Mouse (Mus musculus) megakaryocyte, adult 5-6 weeks (primary cell): ENCODE data around the gene Zfp646. TPM values are rescaled to one million over a fixed set of nuclear protein-coding genes. Genes with fewer than 3 reads are reported as not detected.
"Not testable (repeated sequence)": the region's sequence is repeated elsewhere in the genome, so short reads cannot be mapped to it uniquely, and the experiment has no call there.

Source experiments
- ATAC-seq: 2 replicates; pipeline ENCODE4 v1.8.0; 2016; ENCODE audit warnings: mild to moderate bottlenecking, inconsistent platforms; ENCODE audit not compliant: poor library complexity, severe bottlenecking
- total RNA-seq, 2 experiments: library from RNA; stranded (forward) in 1 of 2; stranded (reverse) in 1 of 2; fragments of 153-499, 151-499 nt in 1 of 2; fragments of 221-1000, 200-1000 nt in 1 of 2; gene quantifications; 2 replicates each; pipeline versions ENCODE4 v1.2.3 to v1.2.4; 2015 to 2017

The Zfp646 gene
- total RNA-seq (2015) (16.4 and 22.5 TPM in 2 replicates), total RNA-seq (2017) (32.2 and 36.8 TPM in 2 replicates)

GRCm38 (mm10) chr7:127876041-127876466 is at the start of gene Zfp646:
Gene Zfp646, plus strand, starts transcription at chr7:127876221.
- ATAC-seq, result peak; percentile 56

DNA sequence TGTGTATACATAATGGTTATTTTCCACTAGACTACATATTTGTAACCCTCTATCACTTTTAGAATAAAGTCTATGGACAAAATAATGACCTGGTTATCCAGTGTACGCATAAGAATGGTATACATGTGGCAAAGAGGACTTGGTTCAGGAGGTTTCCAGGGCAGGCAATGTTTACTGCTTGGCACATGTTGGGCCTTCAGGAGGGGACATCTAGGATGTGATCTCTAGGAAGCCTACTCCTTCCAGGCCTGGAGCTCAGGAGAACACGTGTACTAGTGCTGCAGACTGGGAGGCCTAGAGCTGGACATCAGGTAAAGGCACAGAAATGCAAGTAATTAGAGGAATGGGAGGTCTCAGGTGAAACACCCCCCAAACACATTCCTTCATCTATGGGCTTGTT is 40.5 kb upstream of the Zfp646 start:
- no peak for ATAC-seq

DNA sequence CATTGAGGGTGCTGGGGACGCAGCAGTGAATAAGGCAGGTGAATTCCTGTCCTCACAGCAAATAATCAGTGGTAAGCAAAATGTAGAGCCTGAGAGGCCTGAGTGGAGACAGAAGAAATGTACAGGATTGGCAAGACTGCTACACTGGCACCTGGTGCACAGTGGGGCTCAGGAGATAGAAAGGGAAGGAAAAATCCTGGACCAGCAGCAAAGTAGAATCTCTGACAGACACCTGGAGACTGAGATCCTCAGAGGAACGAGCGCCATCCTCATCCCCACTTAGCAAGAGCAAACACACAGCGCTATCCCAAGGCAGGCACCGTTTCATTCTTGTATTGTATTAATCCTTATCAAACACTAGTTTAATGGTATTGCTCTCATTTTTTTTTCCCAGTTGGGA is 38.5 kb upstream of the Zfp646 start:
- no peak for ATAC-seq

- not testable (repeated sequence) for ATAC-seq
These were observed 38.1 kb upstream of the Zfp646 start for GRCm38 (mm10) chr7:127837878-127838277.

- not testable (repeated sequence) for ATAC-seq
These were observed 36.0 kb upstream of the Zfp646 start for GRCm38 (mm10) chr7:127840031-127840430.

DNA sequence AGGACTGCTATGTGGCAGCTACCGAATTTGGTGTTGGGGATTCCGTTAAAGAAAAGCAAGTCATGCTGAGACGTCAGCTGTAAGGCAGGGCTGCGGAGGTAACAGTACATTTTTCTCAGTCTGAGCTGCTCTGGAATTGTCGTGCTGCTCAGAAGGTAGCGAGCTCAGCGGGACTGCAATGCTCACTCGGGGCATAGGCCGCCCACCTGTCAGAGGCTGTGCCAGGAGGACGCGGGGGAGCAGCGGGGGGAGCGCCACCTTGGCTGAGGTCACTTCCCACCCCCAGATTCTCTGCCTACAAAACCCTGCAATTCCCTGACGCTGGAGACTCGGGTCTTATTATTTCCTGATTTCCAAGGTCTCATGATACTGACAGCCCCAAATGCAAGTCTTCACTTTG is 35.1 kb upstream of the Zfp646 start:
- ATAC-seq, result peak; percentile 27

DNA sequence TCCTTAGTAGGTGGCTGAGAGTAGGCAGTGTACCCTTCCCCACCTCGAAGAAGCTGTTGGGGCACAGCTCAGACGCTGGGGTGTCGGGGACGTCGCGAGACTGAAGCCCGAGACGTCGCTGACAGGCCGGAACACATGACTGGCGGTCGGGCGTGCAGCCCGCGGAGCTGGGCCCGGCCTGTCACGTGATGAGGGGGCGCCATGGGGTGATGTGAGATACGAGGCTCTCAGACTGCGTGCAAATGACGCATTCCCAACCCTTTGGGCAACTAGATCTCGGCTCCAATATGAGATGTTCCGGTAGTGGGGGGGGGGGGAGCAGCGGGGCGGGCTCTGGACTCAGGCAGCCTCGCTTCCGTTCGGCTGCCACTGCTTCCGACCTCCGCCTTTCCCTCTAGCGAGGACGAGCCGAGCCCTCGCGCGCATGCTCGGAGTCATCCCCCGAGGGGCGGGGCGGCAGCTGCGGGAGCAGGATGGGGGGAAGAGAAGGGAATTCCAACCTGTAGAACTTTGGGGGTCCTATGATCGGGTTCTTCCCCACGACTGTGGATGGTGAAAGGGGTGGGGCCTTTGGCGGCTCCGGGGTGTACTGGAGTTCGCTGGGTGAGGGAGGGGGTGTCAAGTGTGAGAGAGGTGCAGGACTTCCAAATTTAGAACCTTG is 34.6 kb upstream of the Zfp646 start:
- ATAC-seq, result peak; percentile 77

DNA sequence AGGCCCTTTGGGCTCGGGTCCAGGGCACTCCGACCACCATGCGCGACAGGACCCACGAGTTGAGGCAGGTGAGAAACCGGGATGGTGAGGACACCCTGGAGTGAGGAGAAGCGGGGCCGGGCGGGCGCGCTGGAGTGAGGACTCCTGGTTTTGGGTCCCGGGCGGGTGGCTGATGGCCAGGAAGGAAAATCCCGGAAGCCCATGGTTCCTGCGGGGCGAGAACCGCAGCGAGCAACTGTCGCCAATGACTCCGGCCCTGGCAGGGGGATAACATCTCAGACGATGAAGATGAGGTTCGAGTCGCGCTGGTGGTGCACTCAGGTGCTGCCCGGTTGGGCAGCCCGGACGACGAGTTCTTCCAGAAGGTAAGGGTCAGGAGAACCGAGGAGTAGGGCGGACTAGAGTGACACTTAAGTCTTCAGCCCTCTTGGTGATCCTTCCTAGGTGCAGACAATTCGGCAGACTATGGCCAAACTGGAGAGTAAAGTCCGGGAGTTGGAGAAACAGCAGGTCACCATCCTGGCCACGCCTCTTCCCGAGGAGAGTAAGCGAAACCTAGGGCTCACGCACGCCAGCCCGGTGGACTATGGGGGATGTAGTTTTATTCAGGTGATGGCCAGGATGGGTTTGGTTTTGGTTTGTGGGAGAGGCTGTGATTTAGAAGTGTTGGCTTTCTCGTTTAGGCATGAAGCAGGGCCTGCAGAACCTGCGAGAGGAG is 33.9 kb upstream of the Zfp646 start:
- ATAC-seq, result peak; percentile 75

GRCm38 (mm10) chr7:127849973-127850875 is 25.8 kb upstream of the Zfp646 start:
- ATAC-seq, result peak; percentile 73

GRCm38 (mm10) chr7:127850906-127851305 is 25.1 kb upstream of the Zfp646 start:
- ATAC-seq, result no peak

- ATAC-seq, result no peak
These were observed 17.8 kb upstream of the Zfp646 start for GRCm38 (mm10) chr7:127858258-127858657.

DNA sequence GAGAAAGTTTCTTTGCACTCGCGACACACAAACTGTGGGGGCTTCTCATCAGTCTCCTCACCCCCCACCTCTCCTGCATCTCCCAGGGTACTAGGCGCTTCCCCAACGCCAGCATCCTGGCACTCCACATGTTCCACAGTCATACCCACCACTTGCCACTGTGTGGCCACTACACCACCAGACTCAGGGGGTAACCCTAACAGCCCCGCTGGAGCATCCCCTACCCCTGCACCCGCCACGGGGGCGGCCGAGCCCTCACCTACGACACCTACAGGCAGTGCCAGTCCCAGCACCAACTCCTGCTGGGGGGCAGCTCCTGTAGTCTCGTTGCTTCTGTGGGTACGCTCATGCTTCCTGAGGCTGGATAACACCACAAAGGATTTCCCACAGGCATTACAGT is 9.6 kb upstream of the Zfp646 start:
- no peak for ATAC-seq

GRCm38 (mm10) chr7:127867641-127868040 is 8.4 kb upstream of the Zfp646 start:
- no peak for ATAC-seq

- no peak for ATAC-seq
These were observed 6.7 kb upstream of the Zfp646 start for GRCm38 (mm10) chr7:127869149-127869810.

- ATAC-seq, result no peak
These were observed 5.7 kb upstream of the Zfp646 start for GRCm38 (mm10) chr7:127870136-127870821.

DNA sequence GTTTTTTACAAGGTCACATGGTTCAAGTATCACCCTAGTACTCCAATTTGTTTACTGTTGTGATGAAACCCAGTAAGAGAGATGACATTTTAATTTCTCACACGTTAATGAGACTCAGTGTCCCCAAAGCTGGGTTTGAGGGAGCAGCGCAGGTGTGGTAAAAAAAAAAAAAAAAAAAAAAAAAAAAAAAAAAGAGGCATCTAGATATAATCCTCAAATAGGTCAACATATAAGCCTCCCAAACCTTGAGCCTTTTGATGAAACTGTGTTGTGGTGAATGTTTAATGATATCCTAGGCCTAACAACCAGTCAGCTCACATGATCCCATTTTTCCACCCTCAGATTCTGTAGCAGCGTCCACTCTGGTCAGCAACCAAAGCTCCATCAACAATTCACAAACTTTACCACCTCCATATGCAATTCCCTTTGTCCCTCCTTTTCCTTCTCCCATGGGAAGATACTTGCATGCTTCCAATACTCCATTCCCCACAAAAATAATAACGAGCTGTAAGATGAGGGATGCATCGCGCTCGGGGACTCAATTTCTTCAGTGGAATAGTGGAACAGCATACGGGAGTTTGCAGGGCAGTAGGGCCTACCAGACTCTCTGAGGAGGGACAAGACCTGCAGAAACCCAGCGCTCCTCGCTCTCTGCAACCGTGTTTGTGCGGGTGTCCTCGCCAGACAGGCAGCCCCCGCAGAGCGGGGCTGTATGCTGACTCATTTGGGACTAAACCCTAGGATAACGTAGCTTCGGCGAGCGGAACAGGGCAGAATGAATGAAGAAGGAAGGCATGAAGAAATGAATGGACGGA is 1.0 kb upstream of the Zfp646 start:
- ATAC-seq, result no peak

- peak; percentile 75 for ATAC-seq
These were observed 407 bp upstream of the Zfp646 start for GRCm38 (mm10) chr7:127875627-127876001.

DNA sequence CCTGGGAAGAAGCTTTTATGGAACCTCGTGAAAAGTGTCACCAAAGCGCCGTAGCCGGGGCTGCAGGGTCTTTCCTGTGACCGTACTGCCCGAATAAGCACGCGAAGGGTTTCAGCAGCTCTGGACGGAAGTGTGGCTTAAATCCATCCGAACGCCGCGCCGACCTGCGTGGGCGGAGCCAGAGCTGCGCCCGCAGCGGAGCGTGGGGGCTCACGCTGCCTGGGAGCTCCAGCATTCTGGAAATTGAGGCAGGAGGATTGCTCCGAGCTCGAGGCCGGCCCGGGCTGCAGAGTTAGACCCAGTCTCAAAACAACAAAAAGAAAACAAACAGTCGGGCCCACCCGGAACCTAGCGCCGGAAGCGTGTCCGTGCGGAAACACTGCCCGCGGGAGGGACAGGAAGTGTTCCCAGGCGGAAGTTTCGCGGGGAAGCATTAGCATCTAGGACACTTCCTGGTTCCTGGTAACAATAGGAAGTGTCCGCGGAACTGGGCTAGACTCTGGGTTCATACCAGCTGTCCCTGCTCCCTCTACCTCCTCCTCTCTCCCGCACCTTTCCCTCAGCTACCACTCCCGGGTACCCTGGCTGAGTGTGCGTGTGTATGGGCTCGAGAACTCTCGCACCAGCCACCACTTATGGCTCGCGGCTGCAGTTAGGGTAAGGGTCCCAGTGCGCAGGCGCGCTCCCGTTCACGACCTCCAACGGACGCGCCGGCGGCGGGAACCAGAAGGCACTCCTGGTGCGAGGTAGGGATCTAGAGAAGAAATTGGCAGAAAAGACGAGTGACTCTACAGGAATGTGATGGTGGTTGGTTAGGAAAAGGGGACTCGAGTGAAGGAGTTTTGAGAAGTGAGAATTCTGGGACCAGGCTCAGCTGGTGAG is 687 bp downstream of the Zfp646 start, which contains the start of gene Zfp668:
TSS of gene Zfp668 (minus strand) at position 362 of the 882 bp plus-strand sequence.
- ATAC-seq, result peak; percentile 70
